Mouse (Mus musculus) G1E (cell line): ENCODE results near the gene Pde8a.

Experiments used
- CTCF ChIP-seq: IDR thresholded peaks from 2 replicates; pipeline ENCODE4 v1.5.1; 2012; ENCODE audit warnings: low read depth, low read length, inconsistent platforms, mixed read lengths
- GATA1 ChIP-seq: IDR thresholded peaks from 2 replicates; pipeline ENCODE4 v1.6.1; 2012; ENCODE audit warnings: borderline replicate concordance, low read length, inconsistent platforms, mixed read lengths
- TAL1 ChIP-seq: conservative IDR thresholded peaks from 2 replicates; pipeline ENCODE4 v1.6.1; 2012; ENCODE audit warnings: low read depth, low read length, inconsistent platforms, mixed read lengths

GRCm38 (mm10) chr7:81315583-81315982 is 102.2 kb downstream of the Pde8a start:
- no peak for TF ChIP-seq CTCF
- TF ChIP-seq TAL1, result no peak
- no peak for TF ChIP-seq GATA1
